Mouse (Mus musculus) kidney, adult 8-10 months (tissue): ENCODE data around the gene Eno1.
"Not testable (repeated sequence)": the region's sequence is repeated elsewhere in the genome, so short reads cannot be mapped to it uniquely, and the experiment has no call there.

Experiments used
- DNase-seq, 2 experiments: peaks; one replicate each; pipeline ENCODE4 v3.0.0; 2022

Gene Eno1

DNA sequence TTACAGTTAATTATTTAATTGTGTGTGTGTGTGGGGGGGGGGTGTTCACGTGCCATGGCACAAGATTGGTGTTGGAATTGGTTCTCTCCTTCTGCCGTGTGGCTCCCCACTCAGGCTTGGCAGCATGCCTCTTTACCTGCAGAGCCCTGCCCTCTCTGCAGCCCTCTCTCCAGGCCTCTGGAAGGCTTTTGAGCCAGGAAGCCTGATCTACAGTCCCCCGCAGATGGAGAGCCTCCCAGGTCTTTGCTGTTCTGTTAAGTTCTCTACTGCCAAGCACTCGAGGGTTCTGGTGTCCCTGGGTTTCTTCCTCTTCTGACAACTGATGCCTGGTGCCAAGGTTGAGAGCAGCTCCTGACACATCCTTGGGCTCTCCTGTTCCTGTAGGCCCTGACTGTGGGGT, 17.9 kb downstream of the Eno1 start:
- no peak for DNase-seq

DNA sequence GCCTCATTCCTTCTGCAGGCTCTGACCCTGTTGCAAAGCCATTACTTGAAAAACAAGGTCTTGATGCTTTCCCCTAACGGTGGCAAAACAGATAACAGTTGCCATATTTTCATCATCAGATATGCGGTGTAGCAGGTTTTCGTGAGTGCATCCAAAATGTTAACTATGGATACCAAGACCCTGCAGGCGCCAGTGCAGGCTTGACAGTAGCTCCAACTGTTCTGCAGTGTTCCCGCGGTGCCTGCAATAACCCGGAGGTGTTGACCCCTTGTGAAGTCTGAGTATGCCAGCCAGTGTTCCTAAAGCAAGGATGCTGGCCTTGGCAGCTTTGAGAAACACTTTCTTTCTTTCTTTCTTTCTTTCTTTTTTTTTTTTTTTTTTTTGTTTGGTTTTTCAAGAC, 18.7 kb downstream of the Eno1 start:
- DNase-seq, result no peak

DNA sequence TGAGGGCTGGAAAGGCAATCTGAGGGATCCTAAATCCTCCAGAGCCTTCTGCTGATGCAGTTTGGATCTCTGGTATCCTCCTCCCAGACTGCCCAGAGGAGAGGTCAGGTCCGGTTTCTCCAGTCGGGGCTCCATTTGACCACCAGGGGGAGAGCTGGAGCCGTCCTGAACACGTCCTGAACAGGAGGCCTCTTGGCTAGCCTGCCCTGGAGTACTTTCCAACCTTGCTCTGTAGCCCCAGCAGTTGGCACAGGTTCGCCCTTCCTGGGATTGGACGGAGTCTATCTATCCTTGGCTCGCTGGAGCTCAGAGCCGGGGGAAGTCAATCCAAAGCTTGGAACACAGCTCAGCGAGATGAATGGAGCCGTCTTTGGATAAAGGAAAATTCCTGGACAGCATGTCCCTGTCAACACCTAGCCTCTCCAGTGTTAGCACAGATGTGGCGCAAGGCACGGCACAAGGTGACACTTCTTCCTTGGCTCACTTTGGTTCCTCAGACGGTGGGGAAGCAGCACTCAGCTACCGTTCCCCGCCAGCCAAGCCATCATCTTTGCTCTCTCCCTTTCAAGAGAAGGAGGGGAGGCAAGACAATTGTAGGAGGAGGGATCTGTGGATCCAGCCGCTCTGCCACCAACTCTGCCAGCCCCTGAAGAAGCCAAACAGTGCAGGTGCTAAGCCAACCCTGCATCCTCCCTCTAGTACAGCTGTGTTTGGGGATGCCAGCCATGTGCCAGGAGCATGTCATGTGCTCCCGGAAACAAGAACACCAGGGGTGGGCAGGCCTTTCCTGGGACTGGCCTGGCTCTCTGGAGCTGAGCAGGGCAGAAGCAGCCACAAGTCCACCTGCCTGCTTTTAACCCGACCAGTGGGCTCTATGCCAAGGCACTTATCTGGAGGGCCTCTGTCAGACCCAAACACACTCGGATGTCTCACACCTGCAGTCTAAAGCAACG, 21.0 kb downstream of the Eno1 start:
- peak; percentile 83 to 90 for DNase-seq

DNA sequence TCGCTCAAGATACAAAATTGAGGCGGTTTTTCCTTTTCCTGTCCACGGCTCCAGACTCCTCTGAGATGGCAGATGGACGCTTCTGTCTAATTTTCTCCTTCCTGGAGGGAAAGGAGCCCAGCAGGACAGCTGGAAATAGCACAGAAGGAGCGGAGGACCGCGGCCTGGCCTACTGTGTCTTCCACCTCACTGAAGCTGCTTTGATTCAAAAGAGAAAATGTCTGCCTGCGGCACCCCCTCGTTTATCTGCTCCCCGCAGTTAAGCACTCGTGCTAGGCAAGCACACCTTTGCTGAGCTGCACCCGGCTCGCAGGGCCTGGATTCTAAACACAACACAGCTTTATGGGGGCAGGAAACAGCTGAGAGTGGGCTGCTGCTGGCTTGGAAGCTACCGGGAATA, 21.9 kb downstream of the Eno1 start:
- no peak for DNase-seq

- DNase-seq, result no peak
These were observed 23.1 kb downstream of the Eno1 start for GRCm38 (mm10) chr4:150259577-150259976.

DNA sequence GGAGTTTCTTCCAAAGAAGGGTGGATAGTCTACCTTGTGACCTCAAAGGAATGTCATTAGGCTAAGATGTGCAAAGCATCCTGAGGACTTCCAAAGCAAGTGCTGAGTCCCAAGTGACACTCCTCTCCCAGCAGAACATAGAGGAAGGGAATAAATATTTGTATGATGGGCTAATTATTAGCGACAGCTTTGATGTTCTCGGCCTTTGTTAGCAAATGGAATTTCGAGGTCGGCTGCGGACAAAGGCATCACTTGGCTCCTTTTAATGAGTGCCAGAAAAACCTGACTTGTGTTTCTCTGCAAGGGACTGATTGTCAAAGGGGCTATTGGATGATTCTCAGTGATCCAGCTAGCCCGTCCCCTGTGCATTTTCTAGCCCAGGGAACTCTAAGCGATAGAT, 23.6 kb downstream of the Eno1 start:
- no peak for DNase-seq

- DNase-seq, result no peak
These were observed 24.2 kb downstream of the Eno1 start for GRCm38 (mm10) chr4:150260745-150261144.

DNA sequence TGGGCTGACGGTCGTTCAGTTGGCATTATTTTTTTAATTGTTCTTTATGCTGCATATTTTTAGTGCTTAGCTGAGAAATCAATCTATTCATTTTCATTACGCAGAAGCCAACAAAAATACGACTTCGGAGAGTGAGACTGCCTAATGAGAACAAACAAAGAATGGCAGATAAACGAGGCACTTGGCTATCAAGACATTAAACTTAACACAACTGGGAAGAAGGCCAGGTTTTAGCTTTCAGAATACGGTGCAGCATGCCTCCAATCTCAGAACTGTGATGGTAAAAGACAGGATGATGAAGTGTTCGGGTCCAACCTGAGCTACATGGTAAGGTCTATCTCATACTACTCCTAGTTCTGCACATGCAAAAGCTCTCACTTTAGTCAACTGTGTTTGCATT, 25.8 kb downstream of the Eno1 start:
- no peak for DNase-seq

GRCm38 (mm10) chr4:150264903-150265302, 28.4 kb downstream of the Eno1 start:
- DNase-seq, result peak in 1 of 2 experiments; percentile 57

GRCm38 (mm10) chr4:150265471-150265870, 28.9 kb downstream of the Eno1 start:
- no peak for DNase-seq

- no peak for DNase-seq
These were observed 30.2 kb downstream of the Eno1 start for GRCm38 (mm10) chr4:150266655-150267223.

- DNase-seq, result no peak
These were observed 32.4 kb downstream of the Eno1 start for GRCm38 (mm10) chr4:150268674-150269653.

DNA sequence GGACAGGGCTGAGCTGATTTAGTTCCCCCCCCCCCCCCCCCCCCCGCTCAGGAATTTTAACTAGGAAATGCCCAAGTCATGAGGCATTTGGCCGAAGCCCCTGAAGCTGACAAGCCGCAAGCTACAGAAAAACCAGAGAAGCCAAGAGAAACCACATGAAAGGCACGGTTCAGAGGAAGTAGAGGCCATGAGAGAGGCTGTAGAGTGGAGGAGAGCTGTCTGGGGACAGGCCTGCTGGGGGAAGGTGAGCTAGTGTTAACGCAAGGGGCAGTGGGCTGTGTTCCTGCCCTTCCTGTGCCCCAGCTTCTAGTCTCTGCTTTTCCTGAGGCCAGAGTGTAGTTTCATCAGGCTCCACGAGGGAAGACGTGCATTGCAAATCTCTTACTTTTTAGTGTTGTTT, 33.2 kb downstream of the Eno1 start:
- no peak for DNase-seq

- DNase-seq, result not testable (repeated sequence)
These were observed 34.2 kb downstream of the Eno1 start for GRCm38 (mm10) chr4:150270718-150271117.

GRCm38 (mm10) chr4:150272725-150273124, 36.2 kb downstream of the Eno1 start:
- DNase-seq, result peak; percentile 89 to 94

GRCm38 (mm10) chr4:150275531-150275930, 39.0 kb downstream of the Eno1 start:
- no peak for DNase-seq

DNA sequence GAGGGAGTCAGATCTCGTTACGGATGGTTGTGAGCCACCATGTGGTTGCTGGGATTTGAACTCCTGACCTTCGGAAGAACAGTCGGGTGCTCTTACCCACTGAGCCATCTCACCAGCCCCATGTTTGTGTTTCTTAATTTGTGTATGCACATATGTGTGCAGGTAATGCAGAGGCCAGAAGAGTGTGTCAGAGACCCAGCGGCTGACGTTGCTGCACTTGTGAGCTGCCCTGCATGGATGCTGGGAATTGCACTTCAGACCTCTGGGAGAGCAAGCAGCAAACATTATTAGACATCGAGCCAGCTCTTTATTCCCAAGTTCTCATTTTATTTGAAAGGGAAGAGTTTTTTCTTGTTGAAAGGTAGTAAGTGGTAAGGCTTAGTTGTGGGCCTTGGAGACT, 42.8 kb downstream of the Eno1 start:
- DNase-seq, result not testable (repeated sequence)

- DNase-seq, result no peak
These were observed 43.5 kb downstream of the Eno1 start for GRCm38 (mm10) chr4:150280002-150280401.

DNA sequence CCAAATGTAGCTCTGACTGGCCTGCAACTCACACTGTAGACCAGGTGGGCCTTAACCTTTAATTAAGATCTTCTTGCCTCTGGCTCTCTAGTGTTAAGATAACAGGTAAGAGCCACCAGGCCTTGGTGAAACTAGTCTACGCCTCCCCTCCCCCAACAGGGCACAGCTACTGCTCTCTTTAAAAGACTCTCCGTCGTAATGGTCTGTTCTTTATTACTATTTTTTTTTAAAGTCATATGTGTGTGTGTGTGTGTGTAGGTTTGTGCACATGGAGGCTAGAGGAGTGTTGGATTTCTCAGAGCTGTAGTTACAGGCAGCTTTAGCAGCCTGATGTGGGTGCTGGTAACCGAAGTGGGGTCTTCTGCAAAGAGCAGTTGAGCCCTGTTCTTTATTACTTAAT, 43.9 kb downstream of the Eno1 start:
- peak in 1 of 2 experiments; percentile 15 for DNase-seq

DNA sequence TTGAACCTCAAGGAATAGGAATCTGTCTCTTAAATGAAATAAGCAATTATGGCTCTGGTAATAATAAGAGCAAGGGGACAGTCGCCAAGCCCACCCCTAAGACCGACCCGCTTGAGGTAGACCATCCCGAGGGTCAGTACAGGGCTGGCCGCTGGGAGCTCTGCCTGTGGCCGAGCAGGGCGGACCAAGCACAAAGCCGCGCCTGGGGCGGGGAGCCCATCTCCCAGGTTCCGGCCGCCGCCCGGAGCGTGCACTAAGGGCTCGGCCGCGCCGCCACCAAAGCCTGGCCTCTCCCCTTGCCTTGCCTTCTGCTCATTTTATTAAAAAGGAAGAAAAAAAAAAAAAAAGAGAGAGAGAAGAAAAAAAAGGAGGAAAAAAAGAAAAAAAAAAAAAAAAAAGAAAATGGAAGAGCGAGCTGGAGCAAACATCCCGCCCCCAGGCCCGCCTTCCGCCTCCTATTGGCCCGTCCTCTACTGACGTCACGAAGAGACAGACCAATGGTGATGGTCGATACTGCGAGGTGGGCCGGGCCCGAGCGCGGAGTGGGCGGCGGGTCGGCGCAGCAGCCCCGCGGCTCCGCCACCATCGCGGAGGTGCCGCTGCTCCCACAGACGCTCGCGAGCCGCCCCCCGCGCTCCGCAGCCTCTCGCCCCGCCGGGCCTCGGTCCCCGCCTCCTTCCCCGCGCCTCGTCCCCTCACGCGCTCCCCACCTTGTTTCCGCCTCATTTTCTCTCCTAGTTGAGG, 44.7 kb downstream of the Eno1 start, which contains the start of gene Rere:
Gene Rere (plus strand): TSS at position 629 of the 744 bp plus-strand sequence.
- peak; percentile 97 to 98 for DNase-seq

DNA sequence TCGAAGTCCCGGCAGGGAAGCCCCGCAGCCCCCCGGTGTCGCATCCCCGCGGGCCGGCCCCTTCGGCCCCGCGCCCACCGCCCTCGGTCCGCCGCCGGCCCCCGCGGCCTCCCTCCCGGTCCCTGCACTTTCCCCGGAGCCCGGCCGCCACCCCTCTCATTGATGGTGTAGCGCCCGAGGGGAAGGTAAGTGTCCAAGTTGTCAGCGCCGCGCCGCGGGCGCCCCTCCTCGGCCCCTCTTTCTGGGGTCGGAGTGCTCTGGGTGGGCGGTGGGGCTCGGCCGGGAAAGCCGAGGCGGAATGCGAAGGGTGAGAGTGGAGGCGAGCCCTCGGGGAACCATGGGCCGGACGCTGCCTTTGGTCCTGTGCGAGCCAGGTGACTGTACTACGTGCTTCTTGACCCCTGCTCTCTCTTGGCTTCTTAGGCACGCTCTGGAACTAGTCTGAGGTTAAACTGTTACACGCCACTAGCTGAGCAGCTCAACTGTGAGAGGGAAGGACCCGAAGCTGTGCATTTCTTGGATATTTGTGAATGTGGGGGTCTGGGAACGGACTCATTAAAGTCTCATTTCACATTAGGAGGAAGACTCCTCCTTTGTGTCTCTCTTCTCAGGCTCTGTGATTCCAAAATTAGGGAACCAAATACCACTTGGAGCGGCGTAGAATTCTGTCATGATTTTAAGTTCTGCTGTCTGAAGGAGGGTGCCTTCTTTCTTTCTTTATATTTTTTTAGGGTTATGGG, 45.5 kb downstream of the Eno1 start:
- peak; percentile 82 to 85 for DNase-seq
